Mouse (Mus musculus) kidney, postnatal 14 days (tissue): ENCODE results near the gene Ppp1r14b.
"Not testable (repeated sequence)": the region's sequence is repeated elsewhere in the genome, so short reads cannot be mapped to it uniquely, and the experiment has no call there.

Source experiments
- DNase-seq: peaks from one replicate; pipeline ENCODE4 v3.0.0; 2022; ENCODE audit warnings: mixed read lengths

Gene Ppp1r14b

GRCm38 (mm10) chr19:6977759-6978638 is 3.2 kb downstream of the Ppp1r14b start:
- no peak for DNase-seq

GRCm38 (mm10) chr19:6978639-6978974 is 3.8 kb downstream of the Ppp1r14b start:
- no peak for DNase-seq

GRCm38 (mm10) chr19:6979001-6979479 is 4.3 kb downstream of the Ppp1r14b start:
- peak; percentile 43 for DNase-seq

GRCm38 (mm10) chr19:6979486-6980380 is 5.0 kb downstream of the Ppp1r14b start:
- DNase-seq, result peak; percentile 100

GRCm38 (mm10) chr19:6980381-6981093 is 5.8 kb downstream of the Ppp1r14b start, which contains the start of gene Fkbp2:
Gene Fkbp2, minus strand, starts transcription at chr19:6980501.
- peak; percentile 99 for DNase-seq

GRCm38 (mm10) chr19:6981465-6981864 is 6.7 kb downstream of the Ppp1r14b start:
- DNase-seq, result no peak

- no peak for DNase-seq
Measured at GRCm38 (mm10) chr19:6983621-6984020, 8.9 kb downstream of the Ppp1r14b start.

- no peak for DNase-seq
Measured at GRCm38 (mm10) chr19:6985300-6985699, 10.5 kb downstream of the Ppp1r14b start.

GRCm38 (mm10) chr19:6985951-6986708 is 11.4 kb downstream of the Ppp1r14b start:
- no peak for DNase-seq

- DNase-seq, result peak; percentile 84
Measured at GRCm38 (mm10) chr19:6987061-6987903, 12.5 kb downstream of the Ppp1r14b start, which contains the start of gene Vegfb. Gene Vegfb, minus strand, starts transcription at chr19:6987651.

GRCm38 (mm10) chr19:6987904-6988285 is 13.1 kb downstream of the Ppp1r14b start:
- no peak for DNase-seq

- DNase-seq, result no peak
Measured at GRCm38 (mm10) chr19:6989251-6989650, 14.5 kb downstream of the Ppp1r14b start.

- no peak for DNase-seq
Measured at GRCm38 (mm10) chr19:6990712-6991111, 15.9 kb downstream of the Ppp1r14b start.

- not testable (repeated sequence) for DNase-seq
Measured at GRCm38 (mm10) chr19:6991166-6991565, 16.4 kb downstream of the Ppp1r14b start.

- peak; percentile 98 for DNase-seq
Measured at GRCm38 (mm10) chr19:6992011-6992858, 17.5 kb downstream of the Ppp1r14b start, which contains the start of gene Dnajc4. Gene Dnajc4, minus strand, starts transcription at chr19:6992572.

GRCm38 (mm10) chr19:6993011-6993770 is 18.4 kb downstream of the Ppp1r14b start:
- no peak for DNase-seq

- DNase-seq, result no peak
Measured at GRCm38 (mm10) chr19:6994002-6994401, 19.2 kb downstream of the Ppp1r14b start.

GRCm38 (mm10) chr19:6994489-6994888 is 19.7 kb downstream of the Ppp1r14b start:
- DNase-seq, result no peak
